Mouse (Mus musculus): ENCODE data around the gene Lrp5.

DNA sequence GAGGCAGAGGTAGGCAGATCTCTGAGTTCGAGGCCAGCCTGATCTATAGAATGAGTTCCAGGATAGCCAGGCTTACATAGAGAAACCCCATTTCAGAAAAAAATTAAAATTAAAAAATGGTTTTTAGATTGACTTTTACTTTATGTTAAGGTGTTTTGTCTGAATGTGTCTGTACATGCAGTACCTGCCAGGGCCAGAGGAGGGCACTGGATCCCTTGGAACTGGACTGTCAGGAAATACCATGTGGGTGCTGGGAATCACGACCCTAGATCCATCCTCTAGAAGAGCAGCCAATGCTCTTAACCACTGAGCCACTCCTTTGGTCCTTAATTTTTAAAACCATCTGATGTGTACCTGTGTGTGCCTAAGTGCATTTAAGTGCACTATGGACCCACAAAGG, 67.0 kb downstream of the Lrp5 start:
- TF ChIP-seq CTCF (IDR thresholded peaks at IDR 0.05; ENCODE audit: low read depth, low read length) (peak; percentile 29; the same call in 1 of the 2 replicates), POLR2A (IDR thresholded peaks at IDR 0.05; ENCODE audit: borderline replicate concordance, low read depth, low read length) (no peak)
